Mouse (Mus musculus): ENCODE data around the gene Tbl1x. TPM values are rescaled to one million over a fixed set of nuclear protein-coding genes. Genes with fewer than 3 reads are reported as not detected.

Tbl1x gene
- polyA plus RNA-seq (2011; ENCODE audit: insufficient read depth, insufficient read length, low replicate concordance, missing spikeins) = 5.6 and 7.1 TPM in 2 replicates

- Histone ChIP-seq H3K4me1 (ENCODE audit: control insufficient read depth, insufficient read depth, low read length) (no peaks in the 10 kb centered on the region; the same call in 1 of the 2 replicates), H3K27ac (ENCODE audit: control insufficient read depth, insufficient read depth, low read depth, low read length, poor library complexity) (peak within 1 kb of the TSS; percentile 89), H3K4me3 (replicated peaks; ENCODE audit: control insufficient read depth, low read depth, low read length) (peak within 1 kb of the TSS; percentile 76)
- 11% methylated on average over 39 of the region's 76 CpGs for WGBS
- no peak for TF ChIP-seq CTCF (IDR thresholded peaks at IDR 0.05; ENCODE audit: control insufficient read depth, insufficient read depth, low read length)
- no peak for TF ChIP-seq POLR2A (IDR thresholded peaks at IDR 0.05; ENCODE audit: borderline replicate concordance, control insufficient read depth, low read depth, low read length)
Measured at GRCm38 (mm10) chrX:77510371-77511300, at the start of gene Tbl1x. TSS of gene Tbl1x (plus strand) at chrX:77511013.

GRCm38 (mm10) chrX:77469216-77469615, 41.6 kb upstream of the Tbl1x start:
- H3K4me3 ChIP-seq (replicated peaks; ENCODE audit: control insufficient read depth, low read depth, low read length) = no peak overlapping the region
- H3K4me1 ChIP-seq (ENCODE audit: control insufficient read depth, insufficient read depth, low read length) = no peaks in the 10 kb centered on the region
- WGBS = 14% methylated on average over 1 of the region's 1 CpGs
- H3K27ac ChIP-seq (ENCODE audit: control insufficient read depth, insufficient read depth, low read depth, low read length, poor library complexity) = no peak overlapping the region
- no peak for TF ChIP-seq POLR2A (IDR thresholded peaks at IDR 0.05; ENCODE audit: borderline replicate concordance, control insufficient read depth, low read depth, low read length)
- no peak for TF ChIP-seq CTCF (IDR thresholded peaks at IDR 0.05; ENCODE audit: control insufficient read depth, insufficient read depth, low read length)

GRCm38 (mm10) chrX:77472858-77473257, 38.0 kb upstream of the Tbl1x start:
- WGBS = 88% methylated on average over 1 of the region's 1 CpGs
- Histone ChIP-seq H3K4me1 (ENCODE audit: control insufficient read depth, insufficient read depth, low read length) (no peaks in the 10 kb centered on the region), H3K27ac (ENCODE audit: control insufficient read depth, insufficient read depth, low read depth, low read length, poor library complexity) (no peak overlapping the region), H3K4me3 (replicated peaks; ENCODE audit: control insufficient read depth, low read depth, low read length) (no peak overlapping the region)
- TF ChIP-seq CTCF (IDR thresholded peaks at IDR 0.05; ENCODE audit: control insufficient read depth, insufficient read depth, low read length) = no peak

DNA sequence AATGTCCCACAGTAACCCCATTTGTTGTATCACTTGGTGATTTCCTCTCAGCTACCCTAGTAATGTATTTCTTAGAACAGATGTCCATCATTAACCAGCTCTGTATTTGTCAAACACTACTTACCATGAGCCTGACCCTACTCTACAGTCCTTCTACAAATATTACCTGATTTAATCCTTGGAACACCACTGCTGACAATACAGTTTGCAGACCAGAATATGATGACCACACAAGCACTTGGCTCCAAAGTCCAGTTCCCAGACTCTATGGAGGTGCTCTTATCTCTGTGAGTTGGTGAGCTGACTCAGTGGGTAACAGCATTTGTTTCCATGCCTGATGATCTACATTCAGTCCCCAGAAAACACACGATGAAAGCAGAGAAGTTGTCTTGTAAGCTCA, 37.3 kb upstream of the Tbl1x start:
- WGBS = 68% methylated on average over 1 of the region's 1 CpGs
- no peaks in the 10 kb centered on the region for H3K4me1 ChIP-seq (ENCODE audit: control insufficient read depth, insufficient read depth, low read length)
- no peak overlapping the region for H3K27ac ChIP-seq (ENCODE audit: control insufficient read depth, insufficient read depth, low read depth, low read length, poor library complexity)
- no peak overlapping the region for H3K4me3 ChIP-seq (replicated peaks; ENCODE audit: control insufficient read depth, low read depth, low read length)
- TF ChIP-seq POLR2A (IDR thresholded peaks at IDR 0.05; ENCODE audit: borderline replicate concordance, control insufficient read depth, low read depth, low read length) = no peak
- no peak for TF ChIP-seq CTCF (IDR thresholded peaks at IDR 0.05; ENCODE audit: control insufficient read depth, insufficient read depth, low read length)

DNA sequence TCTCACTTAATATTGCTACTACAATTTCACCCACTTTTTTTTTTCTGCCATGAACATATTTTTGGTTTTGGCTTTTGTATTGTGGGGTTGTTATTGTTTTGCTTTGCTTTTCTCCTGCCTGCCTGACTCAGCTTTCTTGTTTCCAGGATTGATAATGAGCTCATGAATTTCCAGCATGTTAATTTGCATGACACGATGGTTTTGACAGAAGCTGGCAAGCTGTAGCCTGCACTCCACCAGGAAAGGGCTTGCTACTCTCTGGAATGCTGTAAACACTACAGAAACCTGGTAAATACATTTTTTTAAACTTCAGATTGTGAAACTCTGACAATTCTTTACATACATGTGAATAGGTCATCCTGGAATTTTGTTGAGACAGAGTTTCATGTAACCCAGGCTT, 36.3 kb upstream of the Tbl1x start:
- Histone ChIP-seq H3K27ac (ENCODE audit: control insufficient read depth, insufficient read depth, low read depth, low read length, poor library complexity) (no peak overlapping the region), H3K4me3 (replicated peaks; ENCODE audit: control insufficient read depth, low read depth, low read length) (no peak overlapping the region), H3K4me1 (ENCODE audit: control insufficient read depth, insufficient read depth, low read length) (no peaks in the 10 kb centered on the region)
- no peak for TF ChIP-seq POLR2A (IDR thresholded peaks at IDR 0.05; ENCODE audit: borderline replicate concordance, control insufficient read depth, low read depth, low read length)
- TF ChIP-seq CTCF (IDR thresholded peaks at IDR 0.05; ENCODE audit: control insufficient read depth, insufficient read depth, low read length) = no peak
- 81% methylated on average over 1 of the region's 1 CpGs for WGBS

DNA sequence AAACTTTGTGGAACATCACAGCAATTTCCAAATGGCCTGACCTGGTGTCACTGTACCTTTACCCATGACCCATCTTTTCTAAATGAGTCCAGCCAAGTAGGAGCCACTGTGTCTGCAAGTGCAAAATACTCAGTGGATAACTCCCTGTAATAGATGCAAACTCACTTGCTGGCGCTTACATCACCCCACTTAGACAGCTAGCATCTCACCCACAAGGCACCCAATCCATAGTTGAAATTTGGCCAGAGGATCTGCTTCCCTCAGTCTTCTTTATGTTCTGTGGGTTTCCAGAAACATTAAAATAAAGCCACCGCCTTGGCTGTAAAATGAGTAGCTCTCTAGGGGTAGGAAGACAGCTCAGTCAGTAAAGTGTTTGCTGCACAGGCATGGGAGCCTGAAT, 33.3 kb upstream of the Tbl1x start:
- no peak overlapping the region for H3K4me3 ChIP-seq (replicated peaks; ENCODE audit: control insufficient read depth, low read depth, low read length)
- no peaks in the 10 kb centered on the region for H3K4me1 ChIP-seq (ENCODE audit: control insufficient read depth, insufficient read depth, low read length)
- TF ChIP-seq POLR2A (IDR thresholded peaks at IDR 0.05; ENCODE audit: borderline replicate concordance, control insufficient read depth, low read depth, low read length) = no peak
- TF ChIP-seq CTCF (IDR thresholded peaks at IDR 0.05; ENCODE audit: control insufficient read depth, insufficient read depth, low read length) = no peak
- no peak overlapping the region for H3K27ac ChIP-seq (ENCODE audit: control insufficient read depth, insufficient read depth, low read depth, low read length, poor library complexity)
- 77% methylated on average over 2 of the region's 2 CpGs for WGBS

GRCm38 (mm10) chrX:77487922-77488799, 22.7 kb upstream of the Tbl1x start:
- TF ChIP-seq POLR2A (IDR thresholded peaks at IDR 0.05; ENCODE audit: borderline replicate concordance, control insufficient read depth, low read depth, low read length) (no peak), CTCF (IDR thresholded peaks at IDR 0.05; ENCODE audit: control insufficient read depth, insufficient read depth, low read length) (no peak)
- no peak overlapping the region for H3K4me3 ChIP-seq (replicated peaks; ENCODE audit: control insufficient read depth, low read depth, low read length)

DNA sequence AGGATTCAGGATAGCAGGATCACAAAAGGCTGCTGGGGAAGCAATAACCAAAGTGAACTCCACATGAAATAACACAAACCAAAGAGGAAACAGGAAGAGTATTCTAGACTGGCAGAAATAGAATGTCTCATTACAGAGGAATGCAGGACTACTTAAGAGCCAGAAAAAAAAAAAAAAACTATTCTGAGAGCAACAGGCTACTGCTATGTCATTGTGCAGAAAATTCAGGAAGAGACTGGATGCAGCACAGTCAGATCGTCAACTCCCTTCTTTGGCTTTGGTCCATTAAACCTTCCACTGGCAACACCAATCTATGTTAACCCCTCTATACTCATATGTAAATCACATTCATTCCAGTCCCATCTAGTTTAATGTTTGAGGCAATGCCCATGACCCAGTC, 20.7 kb upstream of the Tbl1x start:
- WGBS = 40% methylated on average over 1 of the region's 1 CpGs
- TF ChIP-seq POLR2A (IDR thresholded peaks at IDR 0.05; ENCODE audit: borderline replicate concordance, control insufficient read depth, low read depth, low read length) = no peak
- no peak for TF ChIP-seq CTCF (IDR thresholded peaks at IDR 0.05; ENCODE audit: control insufficient read depth, insufficient read depth, low read length)
- H3K4me1 ChIP-seq (ENCODE audit: control insufficient read depth, insufficient read depth, low read length) = no peaks in the 10 kb centered on the region

More at GRCm38 (mm10) chrX:77487922-77488799, 22.7 kb upstream of the Tbl1x start:
- WGBS = 86% methylated on average over 7 of the region's 7 CpGs
- Histone ChIP-seq H3K4me1 (ENCODE audit: control insufficient read depth, insufficient read depth, low read length) (no peaks in the 10 kb centered on the region), H3K27ac (ENCODE audit: control insufficient read depth, insufficient read depth, low read depth, low read length, poor library complexity) (no peak overlapping the region)

More for the DNA sequence above, 20.7 kb upstream of the Tbl1x start:
- Histone ChIP-seq H3K27ac (ENCODE audit: control insufficient read depth, insufficient read depth, low read depth, low read length, poor library complexity) (no peak overlapping the region), H3K4me3 (replicated peaks; ENCODE audit: control insufficient read depth, low read depth, low read length) (no peak overlapping the region)

All from bone marrow, adult 2 months (tissue).